In genomic region chr2:41677416-41677815, GRCm38 (mm10) we compare ENCODE assay signal across 16 mouse cellular contexts.
DNase-seq lines count a peak whose midpoint lies in the region.
"Had no signal": no experiment of that assay in that cellular context is flagged by ENCODE, and none has a peak within 500 bp of the region (broad histone marks: within the 10 kb centered on the region; RNA-seq: fewer than 3 reads in every experiment).

No protein-coding gene starts in this region.

- DNase-seq in layer of hippocampus, adult 18-20 months (ENCODE audit: low spot score in 2 of 2): peak; percentile 13 to 45
- no peak for DNase-seq in layer of hippocampus, postnatal 36 days
- peak; percentile 10 for DNase-seq in layer of hippocampus, adult 9-10 months (ENCODE audit: low spot score)
- DNase-seq in layer of hippocampus, adult 11-12 months (ENCODE audit: low spot score): no peak
- DNase-seq in brain, adult 2 months (ENCODE audit: low read depth, low spot score): peak; percentile 66
- DNase-seq in telencephalon, adult 2 months (ENCODE audit: low read depth, low spot score): peak; percentile 54
- DNase-seq in gastrocnemius, adult 8-10 months (ENCODE audit: low spot score in 2 of 2): no peak
- DNase-seq: adrenal gland, adult 2 months; adrenal gland, postnatal 10 days; adrenal gland, postnatal 25 days; cerebellum, adult 11-12 months; cerebellum, adult 2 months; cerebellum, adult 9-10 months; cerebellum, postnatal 14 days; cerebellum, postnatal 36 days; embryo, embryonic 11 days had no signal

Comparison
In these comparisons a context has a peak if more than half of its experiments do, and no peak if none do; other contexts are left out.
1. DNase-seq: peak in layer of hippocampus, adult 18-20 months (2 of 2), layer of hippocampus, adult 9-10 months (single experiment), brain, adult 2 months (single experiment) and telencephalon, adult 2 months (single experiment); none in layer of hippocampus, postnatal 36 days (0 of 2), layer of hippocampus, adult 11-12 months (single experiment) and gastrocnemius, adult 8-10 months (0 of 2).